Mouse (Mus musculus): ENCODE results near the gene Tmem223.

GRCm38 (mm10) chr19:8724392-8724791, 46.4 kb upstream of the Tmem223 start:
- TF ChIP-seq EP300 (IDR thresholded peaks at IDR 0.05; ENCODE audit: insufficient read depth, low read depth, low read length), result no peak
- no peak for TF ChIP-seq CTCF (IDR thresholded peaks at IDR 0.05; ENCODE audit: low read depth, low read length)
- TF ChIP-seq POLR2A (IDR thresholded peaks at IDR 0.05; ENCODE audit: insufficient read depth, low read length), result no peak

Data from ES-Bruce4 (cell line).